Mouse (Mus musculus) kidney, postnatal 25 days (tissue): Measurements from ENCODE around the gene Cfap97d1.

Experiments used
- DNase-seq, 2 experiments: peaks; one replicate each; pipeline ENCODE4 v3.0.0; 2021; ENCODE audit warnings: mixed read lengths in 2 of 2

The Cfap97d1 gene

DNA sequence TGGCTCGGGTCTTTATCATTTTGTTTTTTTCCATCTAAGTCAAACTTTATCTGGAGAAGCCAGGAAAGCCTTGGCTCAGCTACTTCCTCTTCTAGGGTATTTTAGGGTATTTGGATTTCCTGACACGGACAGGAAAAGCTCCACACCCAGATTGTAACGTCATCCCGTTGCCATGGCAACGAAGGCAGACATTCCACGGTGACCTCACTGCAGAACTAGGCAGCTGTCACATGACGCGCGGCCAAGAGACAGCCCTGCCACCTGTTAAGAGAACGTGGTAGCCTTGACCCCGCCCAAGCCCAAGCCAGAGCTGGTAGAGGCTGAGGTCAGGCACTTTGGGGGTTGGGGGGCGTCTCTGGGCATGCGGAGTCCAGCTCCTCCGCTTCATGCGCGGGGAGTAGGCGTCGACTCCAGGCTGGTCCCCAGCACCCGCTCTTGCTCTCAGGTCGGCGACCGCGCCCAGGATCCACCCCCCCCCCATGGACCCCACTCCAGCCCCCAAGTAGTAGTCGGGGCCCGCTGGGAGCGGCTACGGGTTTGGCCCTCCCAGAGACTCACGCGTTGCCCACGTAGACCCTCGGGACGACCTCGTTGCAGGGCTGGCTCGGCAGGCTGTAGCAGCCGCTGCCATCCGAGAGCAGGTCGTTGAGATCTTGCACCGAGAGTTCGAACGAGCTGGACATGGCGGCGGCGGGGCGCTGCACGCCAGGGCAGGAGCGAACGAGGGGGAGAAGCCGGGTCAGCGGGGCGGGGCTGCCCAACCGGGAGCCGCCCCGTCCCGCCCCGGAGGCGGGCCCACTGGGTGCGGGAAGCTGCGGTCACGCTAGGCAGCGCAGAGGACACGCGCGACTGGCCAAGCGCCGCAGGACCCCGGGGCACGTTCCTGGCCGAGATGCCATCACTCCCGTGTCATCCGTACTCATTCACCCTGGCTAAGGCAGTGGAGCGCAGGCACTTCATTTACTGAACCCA is at the start of gene Cfap97d1:
Gene Cfap97d1, plus strand, starts transcription at position 226 of the 972 bp plus-strand sequence.
- peak; percentile 98 for DNase-seq

DNA sequence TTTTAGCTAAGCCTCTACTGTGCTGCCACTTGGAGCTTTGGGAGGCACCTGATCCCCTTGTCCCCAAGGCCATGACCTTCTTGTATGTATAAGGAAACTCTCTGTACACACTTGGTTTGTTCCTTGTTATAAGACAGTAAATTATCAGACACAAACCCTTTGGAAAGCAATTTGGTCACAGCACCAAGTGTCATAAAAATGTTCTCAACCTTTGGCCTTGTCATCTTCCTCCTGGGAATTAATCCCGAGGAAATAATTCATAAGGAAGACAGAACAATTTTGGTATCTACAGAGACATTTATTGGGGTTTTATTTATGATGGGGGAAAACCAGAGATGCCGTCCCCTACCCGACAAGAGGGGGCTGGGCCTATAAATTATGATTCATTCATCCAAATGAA is 48.3 kb upstream of the Cfap97d1 start:
- DNase-seq, result no peak

DNA sequence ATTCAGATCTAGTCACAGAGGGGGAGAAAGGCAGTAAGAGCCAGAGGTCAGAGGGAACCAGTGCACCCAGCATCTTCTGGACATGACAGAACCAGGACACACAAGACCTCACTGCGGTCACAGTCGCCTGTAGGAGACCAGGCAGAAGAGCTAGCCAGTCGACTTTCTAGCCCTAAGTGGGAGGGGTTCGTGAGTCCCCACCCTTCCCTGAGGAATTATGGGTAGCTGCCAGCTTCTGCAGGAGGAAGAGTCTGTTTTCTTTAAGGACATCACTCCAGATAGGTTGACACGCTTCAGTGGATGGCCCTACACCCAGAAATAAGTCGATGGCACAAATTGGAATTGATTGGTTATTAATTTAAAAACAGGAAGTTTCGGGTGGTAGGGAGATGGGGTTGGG is 47.7 kb upstream of the Cfap97d1 start:
- no peak for DNase-seq

DNA sequence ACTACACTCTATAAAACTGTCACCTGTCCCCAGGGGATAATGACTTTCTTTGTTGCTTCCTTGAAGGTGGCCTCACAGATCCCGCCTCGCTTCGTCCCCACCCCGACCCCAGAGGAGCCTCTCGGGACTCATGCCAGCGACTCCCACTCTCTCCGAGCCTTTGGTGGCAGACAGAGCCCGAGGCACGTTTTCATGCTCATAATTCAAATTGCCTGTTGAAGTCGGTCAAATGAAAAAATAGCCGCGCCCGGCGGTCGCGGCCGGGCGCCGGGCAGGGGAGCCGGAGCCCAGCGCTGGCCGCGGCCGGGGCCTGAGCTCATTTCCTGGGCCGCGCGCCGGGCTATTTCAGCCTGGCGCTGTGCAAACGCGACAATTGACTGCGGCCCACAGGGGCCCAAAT is 47.0 kb upstream of the Cfap97d1 start:
- DNase-seq, result peak in 1 of 2 experiments; percentile 24

DNA sequence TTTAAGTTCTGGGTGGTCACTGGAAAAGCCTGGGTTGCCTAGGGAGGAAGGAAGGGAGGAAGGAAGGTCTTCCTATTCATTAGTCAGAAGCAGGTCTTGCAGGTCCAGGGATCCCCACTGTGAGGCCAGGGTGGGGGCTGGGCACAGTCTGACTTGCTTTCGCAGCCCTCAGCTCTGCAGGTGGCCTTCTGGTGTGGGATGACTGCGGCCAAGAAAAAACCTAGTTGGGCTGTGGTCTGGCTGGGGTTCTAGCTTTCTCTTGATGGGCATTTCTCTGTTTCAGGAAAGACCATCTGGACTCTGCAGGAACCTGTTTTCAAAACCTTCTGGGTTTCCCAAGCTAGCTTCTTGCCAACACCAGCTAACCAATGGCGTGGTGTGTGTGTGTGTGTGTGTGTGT is 41.0 kb upstream of the Cfap97d1 start:
- DNase-seq, result no peak

DNA sequence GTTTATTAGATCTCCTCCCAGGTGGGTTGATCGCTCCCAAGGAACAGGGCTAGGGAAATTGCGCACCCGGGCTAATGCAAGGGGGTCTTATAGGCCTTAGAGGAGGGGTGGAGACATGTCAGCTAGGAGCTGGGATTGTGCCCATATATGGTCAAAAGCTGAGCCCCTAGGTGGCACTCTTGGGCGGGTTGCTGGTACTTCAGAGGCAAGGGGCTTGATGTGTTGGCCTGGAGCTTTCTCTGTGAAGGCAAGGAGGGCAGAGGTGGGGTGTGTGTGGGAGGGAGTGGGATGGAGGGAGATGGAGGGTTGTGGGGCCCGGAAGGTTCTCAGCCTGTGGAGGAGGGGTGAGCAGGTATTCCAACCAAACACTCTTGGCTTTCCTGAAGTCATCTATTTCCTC is 37.6 kb upstream of the Cfap97d1 start:
- DNase-seq, result no peak

DNA sequence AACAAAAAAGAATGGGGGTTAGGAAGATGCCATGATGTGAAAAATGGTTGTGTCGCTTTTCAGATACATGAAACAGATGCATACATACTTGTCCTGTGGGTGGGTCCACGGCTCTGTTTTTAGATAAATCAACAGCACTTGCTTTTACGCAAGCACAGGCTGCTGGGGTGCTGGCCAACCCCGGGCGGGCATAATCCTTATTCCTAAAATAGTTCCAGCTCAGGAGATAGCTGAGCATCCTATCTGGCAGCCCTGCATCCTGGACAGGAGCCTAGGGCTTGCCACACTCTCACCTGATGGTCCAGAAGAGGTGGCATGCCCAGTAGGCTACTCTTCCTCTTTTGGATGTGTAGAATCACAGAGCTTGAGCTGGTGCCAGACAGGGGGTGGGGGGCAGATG is 34.1 kb upstream of the Cfap97d1 start:
- no peak for DNase-seq

DNA sequence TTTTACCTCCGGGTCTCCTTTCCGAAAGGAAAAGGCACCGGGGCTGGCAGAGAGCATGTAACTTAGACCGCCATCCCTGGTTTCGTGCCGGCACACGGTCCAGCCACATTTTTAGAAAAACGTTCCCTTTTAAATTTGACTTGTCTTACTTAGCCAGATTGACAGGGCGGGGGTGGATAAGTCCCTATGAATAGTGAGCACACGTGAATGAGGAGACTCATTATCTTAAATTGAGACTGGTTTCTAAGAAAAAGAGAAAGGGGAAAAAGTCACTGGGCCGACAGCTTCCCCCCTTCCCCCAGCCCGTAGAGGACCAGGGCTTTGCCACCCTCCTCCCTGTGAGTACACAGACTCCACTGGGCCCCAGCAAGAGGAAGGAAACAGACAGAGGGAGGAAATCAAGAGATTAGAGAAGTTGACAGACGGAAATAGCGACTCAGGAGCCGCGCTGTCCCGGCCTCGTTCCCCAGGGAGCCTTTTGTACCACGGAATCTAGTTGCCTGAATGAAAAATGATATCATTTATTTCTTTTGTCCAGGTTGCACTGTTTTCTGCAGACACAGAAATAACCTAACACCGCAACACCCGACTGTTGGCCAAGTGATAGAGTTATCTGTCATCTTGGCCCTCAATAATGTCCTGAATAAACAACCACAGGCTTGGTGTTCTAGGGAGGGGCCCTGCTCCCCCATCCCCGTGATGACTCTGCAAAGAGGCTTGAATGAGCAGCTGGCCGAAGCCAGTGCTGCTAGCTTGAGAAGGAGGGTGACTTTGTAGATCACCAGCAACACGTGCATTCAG is 31.3 kb upstream of the Cfap97d1 start:
- DNase-seq, result peak; percentile 78 to 88

DNA sequence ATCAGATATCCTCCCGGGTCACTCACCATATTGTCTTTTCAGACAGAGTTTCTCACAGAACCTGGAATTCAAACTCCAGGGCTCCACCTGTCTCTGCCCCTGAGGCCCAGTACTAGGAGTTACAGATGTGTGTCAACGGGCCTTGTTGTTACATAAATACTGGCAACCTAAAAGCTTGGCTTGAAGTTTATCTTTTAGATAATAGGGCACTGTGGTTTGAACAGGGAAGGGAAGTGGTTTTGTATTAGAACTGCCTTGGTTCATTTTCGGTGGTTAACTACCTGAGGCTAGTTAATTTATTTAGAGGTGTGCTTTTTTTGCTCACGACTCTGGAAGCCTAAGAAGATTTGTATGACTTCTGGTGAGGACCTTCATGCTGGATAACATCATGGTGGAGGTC is 30.6 kb upstream of the Cfap97d1 start:
- no peak for DNase-seq

DNA sequence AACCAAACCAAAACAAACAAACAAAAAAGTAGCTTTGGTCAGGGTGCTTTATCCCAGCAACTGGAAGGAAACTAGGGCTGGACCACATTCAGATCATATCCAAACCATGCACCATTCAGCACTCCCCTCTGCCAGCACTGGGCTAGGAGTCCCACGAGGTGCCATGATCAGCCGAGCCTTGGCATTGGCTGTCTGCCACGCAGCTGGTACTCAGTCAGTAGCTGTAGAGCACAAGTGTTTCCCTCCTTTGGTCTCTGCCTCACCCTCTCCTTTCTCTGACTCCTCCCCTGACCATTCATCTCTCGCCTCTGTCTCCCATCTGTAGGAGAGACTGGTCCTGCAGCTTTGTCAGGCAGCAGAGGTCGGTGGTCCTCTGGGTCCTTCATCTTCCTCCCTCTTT is 26.6 kb upstream of the Cfap97d1 start:
- no peak for DNase-seq

DNA sequence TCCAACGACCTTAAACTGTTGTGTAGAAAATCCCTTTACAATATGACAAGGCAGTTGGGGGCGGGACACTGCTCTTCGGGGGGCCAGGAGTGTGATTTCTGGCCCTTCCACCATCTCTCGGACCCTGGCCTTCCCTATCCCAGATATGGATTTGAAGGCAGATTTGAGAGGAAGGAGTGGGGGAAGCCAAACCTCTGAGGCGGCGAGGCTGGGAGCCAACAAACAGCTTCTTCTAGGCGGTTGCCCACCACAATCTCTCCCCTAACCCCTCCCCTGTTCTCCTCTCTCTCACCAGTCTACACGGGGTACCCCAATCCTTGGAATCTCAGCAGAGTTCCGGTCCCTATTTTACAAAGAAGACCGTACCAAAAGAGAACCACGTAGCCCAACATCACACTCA is 21.0 kb upstream of the Cfap97d1 start:
- no peak for DNase-seq

DNA sequence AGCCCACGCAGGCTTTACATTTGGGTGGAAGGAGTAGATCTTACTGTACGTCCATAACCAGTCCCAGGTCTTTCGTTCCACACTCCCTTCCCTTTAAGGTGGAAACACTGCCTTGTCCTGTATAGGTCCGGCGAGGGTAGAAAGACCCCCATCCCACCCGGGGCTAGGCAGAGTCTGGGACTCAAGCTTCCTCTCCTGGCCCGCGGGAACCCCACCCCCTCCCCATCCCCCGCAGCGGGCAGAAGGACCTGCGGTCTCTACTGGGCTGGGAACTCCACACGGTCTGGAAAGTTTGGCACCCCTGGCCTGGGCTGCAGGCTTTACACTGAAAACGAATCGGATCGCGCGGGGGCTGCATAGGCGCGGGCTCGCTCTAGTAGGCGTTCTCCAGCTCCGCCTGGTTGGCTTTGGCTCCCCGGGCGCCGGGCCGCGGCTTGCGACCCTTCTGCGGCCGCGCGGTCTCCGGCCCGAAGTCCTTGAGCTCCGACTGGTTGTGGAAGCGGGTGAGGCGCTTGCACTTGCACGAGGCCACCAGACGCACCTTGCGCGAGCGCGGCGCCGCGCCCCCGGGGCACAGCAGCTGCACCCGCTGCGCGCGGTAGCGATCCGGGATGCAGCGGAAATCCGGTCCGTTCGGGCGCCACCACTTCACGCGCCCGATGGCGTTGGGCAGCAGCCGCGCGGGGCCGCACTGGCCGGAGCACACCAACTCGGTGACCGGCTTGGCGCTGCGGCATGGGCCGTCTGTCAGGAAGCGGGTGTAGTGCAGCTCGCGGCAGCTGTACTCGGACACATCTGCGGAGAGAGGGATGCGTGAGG is 20.4 kb upstream of the Cfap97d1 start:
- DNase-seq, result peak in 1 of 2 experiments; percentile 36

DNA sequence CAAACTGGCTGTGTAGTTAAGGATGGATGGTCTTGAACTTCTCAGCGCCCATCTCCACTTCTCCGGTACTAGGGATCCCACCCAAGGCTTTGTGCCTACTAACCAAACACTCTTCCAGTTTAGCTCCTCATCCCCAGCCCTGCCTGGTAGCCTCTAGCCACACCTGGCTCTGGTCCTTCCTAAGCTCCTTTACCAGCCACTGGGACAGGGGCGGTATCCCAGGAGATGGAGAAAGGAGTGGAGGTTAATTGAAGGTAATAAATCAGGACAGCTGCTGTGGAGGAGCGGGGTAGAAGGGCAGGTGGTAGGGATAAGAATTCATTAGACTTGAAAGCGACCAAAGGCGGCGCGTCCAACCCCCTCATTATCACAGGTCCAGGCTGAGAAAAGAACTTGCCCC is 19.4 kb upstream of the Cfap97d1 start:
- no peak for DNase-seq

DNA sequence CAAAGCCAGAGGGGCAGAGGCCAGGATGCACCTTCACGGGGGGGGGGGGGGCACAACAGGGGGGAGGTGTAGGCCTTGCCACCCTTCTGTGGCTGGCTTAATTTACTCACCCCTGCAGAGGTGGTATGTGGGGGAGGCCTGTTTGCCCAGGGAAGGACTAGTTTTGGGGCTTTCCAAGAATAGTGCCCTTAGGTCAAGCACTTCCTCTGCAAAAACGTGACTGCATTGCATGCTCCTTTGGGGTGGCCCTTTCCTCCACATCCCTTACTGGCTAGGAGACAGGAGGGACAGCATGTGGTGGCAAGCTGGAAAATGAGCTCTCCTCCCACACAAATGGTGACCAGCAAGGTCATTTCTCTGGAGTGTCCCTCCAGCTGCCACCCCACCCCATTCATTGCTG is 18.5 kb upstream of the Cfap97d1 start:
- DNase-seq, result no peak

DNA sequence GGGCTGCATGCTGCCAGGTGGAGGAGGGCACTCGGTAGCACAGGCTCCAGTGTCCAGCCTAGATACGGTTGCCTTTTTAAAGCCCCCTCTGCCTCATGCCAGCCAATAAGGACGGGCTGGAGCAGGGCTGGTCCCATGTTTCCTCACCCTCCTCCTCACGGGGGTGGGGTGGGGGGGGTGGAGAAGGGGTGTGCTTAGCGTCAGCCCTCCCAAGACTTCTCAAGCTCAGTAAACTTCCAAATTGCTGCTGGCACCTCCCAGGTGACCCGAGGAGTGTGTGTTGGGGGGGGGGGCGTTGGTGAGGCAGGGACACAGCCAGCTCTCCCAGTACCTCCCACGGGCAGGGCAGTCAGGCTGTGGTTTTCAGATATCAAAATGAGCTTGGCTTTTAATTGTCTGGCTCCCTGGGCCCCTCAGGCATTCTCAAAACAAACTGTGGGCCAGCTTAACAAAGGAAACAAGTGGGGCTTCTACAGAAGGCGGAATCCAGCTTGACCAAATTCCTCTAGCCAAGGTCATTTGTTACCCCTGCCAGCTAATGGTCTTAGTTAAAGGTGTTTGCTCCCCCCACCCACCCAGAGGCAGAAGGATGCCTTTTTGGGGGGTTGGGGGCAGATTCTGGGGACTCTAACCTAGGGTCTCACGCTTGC is 17.0 kb upstream of the Cfap97d1 start, which contains the start of gene Sost:
Gene Sost, minus strand, starts transcription at position 51 of the 650 bp plus-strand sequence.
- no peak for DNase-seq

DNA sequence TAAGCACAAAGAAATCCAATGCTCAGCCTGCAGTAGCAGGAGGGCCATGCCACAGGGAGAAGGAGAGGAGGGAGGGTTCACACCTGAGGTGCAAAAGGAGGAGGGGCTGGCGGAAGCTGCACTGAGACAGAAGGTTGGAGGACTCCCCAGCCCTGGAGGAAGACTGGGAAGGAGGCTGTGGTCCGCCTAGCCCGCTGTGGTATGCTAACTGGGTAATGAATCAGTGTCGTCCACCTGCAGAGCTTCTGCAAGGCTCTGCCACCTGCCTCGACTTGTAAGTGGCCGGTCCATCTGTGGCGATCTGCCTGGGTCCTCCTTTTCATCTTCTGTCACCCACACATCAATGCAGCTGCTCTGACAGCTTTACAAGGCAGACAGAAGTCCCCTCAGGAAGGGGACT is 15.8 kb upstream of the Cfap97d1 start:
- DNase-seq, result no peak

DNA sequence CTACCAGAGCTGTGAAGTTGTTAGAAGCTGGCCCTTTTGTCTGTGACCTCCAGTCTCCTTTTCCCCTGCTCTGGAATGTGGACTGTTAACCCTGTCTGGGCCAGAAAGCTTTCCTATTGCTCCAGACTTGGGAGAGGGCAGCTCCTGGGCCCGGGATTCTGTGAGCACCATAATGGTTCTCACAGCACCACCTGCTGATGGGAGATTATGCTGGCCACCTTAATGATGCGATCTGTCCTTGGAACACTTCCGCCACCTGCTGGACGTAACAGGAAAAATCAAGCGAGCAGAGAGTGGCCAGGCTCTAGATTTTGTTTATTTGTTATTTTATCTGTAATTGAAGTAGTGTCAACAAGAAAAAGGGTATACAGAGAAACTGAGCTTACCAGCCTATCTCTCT is 15.3 kb upstream of the Cfap97d1 start:
- DNase-seq, result peak; percentile 84 to 93

DNA sequence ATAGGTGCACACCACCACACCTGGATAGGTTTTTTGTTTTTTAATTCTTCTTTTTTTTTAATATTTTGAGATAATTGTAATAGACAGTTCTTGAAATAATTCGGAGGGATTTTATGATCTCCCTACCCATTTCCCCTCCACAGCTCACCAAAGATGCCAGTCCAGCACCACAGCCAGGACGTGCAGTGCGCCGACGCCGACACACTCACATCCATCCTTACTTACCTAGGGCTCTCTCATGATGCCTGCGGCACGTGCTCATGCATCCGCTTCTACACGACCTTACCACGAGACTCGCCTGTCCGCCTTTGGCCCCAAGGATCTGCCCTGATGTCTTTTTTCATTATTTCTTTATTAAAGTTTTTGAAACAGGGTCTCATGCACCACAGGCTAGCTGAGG is 14.2 kb upstream of the Cfap97d1 start:
- no peak for DNase-seq

DNA sequence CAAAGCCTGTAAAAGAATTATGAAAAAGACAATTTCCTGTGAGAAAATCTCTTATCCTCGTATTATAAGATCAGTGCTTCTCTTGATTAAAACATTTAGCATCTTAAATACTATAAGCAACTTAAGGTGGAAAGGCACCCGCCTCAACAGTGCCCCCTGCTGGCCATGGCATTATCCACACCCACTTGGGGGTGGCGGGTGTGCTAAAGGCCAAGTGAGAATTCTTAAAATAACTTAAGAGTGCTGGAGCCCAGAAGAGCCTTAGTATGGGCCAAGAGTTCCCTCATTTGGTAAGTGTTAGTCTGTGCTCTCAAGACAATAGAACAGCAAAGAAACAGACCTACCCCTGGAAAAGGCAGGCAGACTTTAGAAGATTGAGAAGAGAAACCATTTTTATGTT is 12.7 kb upstream of the Cfap97d1 start:
- peak in 1 of 2 experiments; percentile 58 for DNase-seq

DNA sequence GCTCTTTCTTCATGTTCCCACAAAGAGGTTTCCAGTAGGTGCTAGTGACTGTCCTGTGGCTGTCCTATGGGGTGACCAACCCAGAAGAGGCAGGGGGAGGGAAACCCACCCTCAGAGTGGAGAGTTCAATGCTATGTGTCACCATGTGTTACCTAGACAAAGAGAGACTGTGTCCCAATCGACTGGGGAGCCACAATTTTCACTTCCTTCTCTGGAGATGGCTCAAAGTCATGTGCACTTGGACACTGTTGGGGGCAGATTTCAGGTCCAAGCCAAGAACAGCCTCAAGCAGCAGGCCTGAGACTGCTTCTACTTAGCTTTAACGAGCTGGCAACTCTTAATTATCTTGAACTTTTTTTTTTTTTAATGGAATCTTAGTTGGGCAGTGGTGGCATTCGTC is 12.0 kb upstream of the Cfap97d1 start:
- no peak for DNase-seq

DNA sequence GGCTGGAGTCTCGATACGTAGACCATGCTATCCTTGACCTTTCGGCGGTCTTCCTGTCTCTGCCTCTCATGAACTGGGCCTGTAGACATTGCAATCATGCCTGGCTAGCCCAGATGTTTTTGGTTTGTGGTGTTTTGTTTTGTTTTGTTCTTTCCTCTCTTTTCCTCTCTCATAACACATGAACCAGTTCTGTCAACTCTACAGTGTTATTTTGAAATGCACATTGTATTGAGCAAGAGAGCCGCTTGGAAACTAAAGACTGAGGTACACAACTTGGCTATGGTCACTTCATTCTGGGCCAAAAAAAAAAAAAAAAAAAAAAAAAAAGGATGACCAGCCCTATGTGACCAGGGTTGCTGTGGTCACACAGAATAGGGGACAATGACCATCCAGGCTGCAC is 11.4 kb upstream of the Cfap97d1 start:
- no peak for DNase-seq

DNA sequence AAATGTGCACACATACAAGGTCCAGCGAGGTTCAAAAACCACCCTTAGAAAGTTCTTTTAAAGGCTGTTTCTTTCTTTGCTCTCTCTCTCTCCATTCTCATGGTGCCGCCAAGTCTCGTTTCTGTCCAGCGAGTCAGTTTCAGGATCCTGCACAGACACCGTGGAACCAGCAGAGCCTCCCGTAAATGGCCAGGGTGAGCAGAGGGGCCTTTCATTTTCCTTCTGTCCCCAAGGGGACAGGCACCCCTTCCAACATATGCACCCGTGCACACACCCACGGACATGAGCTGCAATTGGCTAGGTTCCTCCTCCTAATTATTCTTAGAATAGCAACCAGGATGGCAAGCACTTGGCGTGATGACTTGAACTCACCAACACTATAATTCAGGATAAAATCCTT is 10.6 kb upstream of the Cfap97d1 start:
- DNase-seq, result no peak
